Mouse (Mus musculus) heart, postnatal 0 days (tissue): ENCODE results near the gene Pacsin1.

Source experiments
- CTCF ChIP-seq: IDR thresholded peaks from 2 replicates; pipeline ENCODE4 v1.5.1; 2016; ENCODE audit warnings: antibody characterized with exemption, control low read depth, low read depth
- EP300 ChIP-seq: IDR thresholded peaks from 2 replicates; pipeline ENCODE4 v1.6.1; 2016; ENCODE audit warnings: antibody characterized with exemption, low read depth

GRCm38 (mm10) chr17:27611519-27611884 lies 43.8 kb upstream of the Pacsin1 start:
- no peak for TF ChIP-seq CTCF
- no peak for TF ChIP-seq EP300
